Mouse (Mus musculus): ENCODE results near the gene Adamtsl3. TPM values are rescaled to one million over a fixed set of nuclear protein-coding genes. Genes with fewer than 3 reads are reported as not detected.

The Adamtsl3 gene
- total RNA-seq, 1 experiment from 2014 or later = 1.9 TPM

DNA sequence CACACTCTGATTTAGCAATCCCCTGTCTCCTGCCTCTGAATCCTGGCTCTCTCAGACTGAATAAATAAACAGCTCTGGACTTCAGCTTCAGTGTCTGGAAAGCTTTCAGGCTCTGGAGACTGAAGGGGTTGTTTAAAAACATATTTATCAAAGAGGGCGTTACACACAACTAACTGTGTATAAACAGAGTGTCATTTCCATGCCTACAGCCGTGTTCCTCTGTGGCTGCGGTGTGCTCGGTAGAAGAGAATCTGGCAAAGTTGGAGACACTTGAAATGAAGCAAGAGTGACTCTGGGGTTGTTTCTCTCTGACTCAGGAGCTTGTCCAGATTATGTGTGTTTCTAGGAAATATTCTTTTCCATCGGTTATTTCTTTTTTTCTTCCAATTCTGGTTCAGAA, 167.0 kb downstream of the Adamtsl3 start:
- no peak for DNase-seq

- DNase-seq = peak; percentile 51
Measured at GRCm38 (mm10) chr7:82504101-82504500, 168.6 kb downstream of the Adamtsl3 start.

DNA sequence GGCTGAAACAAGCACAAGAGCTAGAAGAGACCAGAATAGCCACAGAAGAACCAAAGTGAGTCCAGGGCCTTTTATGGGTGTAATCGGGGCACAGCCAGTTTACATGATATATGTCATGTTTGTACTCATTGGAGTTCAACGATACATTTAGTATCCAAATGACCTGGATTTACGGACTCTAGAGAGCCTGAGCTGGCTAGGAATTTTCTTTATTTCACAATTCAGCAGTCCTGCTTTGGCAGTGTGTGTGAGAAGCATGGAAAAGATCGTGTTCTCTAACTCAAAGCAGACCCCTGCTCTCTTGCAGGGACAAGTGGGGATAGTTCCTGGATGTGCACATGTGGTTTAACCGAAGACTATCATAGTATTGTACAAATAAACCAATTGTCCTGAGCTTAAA, 195.1 kb downstream of the Adamtsl3 start:
- no peak for DNase-seq

DNA sequence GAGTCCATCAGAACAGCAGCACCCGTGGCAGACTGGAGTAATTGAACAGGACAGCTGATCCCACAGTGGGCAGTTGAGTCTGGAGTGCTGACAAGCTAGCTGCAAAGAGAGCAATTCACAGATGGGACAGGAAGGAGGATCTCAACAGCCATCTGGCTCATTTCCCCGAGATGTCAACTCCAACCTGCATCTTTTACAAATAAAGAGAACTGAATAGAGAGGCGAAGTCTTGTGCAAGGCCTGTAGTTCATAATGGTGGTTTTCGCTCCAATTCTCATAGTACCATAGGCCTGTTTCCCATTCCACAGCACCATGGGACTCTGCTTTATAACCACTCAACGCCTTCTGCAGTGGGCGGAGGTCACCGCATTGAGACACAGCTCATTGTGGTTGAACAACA, 195.9 kb downstream of the Adamtsl3 start:
- DNase-seq = no peak

DNA sequence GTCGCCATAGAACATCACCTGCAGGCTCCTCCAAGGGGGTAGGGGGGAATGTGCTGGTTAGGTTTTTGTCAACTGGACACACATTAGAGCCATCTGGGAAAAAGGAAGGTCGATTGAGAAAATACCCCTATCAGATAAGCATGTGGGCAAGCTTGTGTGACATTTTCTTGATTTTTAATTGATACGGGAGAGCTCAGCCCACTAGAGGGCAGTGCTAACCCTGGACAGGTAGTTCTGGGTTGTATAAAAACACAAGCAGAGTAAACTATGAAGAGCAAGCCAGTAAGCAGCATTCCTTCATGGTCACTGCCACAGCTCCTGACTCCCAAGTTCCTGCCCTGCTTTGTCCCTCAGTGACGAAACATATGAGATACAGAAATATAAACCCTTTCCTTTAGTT, 197.7 kb downstream of the Adamtsl3 start:
- no peak for DNase-seq

GRCm38 (mm10) chr7:82533747-82534504, 198.4 kb downstream of the Adamtsl3 start:
- peak; percentile 8 for DNase-seq

GRCm38 (mm10) chr7:82544390-82544919, 209.0 kb downstream of the Adamtsl3 start:
- DNase-seq = no peak

DNA sequence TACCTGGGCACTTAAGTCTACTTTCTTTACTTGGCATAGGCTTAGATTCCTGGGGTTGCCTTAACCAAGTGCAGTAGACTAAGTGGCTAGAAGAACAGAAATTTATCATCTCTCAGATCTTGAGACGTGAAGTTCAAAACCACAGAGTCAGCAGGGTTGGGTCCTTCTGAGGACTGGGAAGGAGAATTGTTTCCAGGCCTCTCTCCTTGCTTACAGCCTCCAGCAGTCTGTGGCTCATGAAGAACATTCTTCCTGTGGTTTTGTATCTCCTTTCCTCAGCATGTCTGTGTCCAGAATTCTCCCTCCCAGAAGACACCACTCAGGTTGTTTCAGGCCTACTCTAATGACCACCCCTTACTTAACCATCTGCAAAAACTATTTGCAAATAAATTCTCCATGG, 216.5 kb downstream of the Adamtsl3 start:
- DNase-seq = no peak

DNA sequence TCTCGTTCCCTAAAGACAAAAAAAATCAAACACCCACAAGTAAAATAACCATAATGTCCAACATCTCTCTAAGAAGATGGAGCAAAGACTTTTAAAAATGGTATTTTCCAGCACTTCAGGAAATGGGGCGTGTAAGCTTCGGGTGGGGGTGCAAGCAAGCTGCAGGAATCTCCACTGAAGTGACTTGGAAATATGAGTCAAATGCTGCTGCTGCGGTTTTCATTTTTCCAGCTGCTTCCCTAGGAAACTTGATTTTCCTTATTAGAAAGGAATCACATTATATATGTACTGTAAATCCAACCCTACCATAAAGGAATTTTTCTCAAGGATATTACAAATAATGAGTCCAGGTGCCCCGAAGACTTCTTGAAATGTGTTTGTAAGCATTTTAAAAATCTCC, 220.3 kb downstream of the Adamtsl3 start:
- no peak for DNase-seq

- DNase-seq = no peak
Measured at GRCm38 (mm10) chr7:82556417-82556816, 220.9 kb downstream of the Adamtsl3 start.

GRCm38 (mm10) chr7:82557111-82557510, 221.6 kb downstream of the Adamtsl3 start:
- no peak for DNase-seq

GRCm38 (mm10) chr7:82566688-82567087, 231.2 kb downstream of the Adamtsl3 start:
- no peak for DNase-seq

DNA sequence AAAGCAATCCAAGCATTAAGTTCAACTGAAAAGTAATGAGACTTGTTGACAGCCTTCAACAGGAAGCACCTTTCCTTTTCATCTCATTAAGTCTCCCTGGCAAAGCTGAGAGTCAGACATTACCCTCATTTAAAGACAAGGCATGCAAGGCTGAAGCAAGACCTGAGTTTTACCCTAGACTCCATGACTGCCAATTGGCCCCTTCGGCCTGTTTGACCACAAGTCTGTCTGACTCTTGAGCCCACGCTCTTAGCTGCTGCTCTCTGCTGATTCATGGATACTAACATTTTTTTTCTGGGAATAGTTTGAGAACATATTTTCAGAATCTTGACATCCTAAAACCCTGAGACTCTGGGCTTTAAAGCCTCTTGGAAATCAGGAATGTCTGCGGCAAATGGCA, 232.3 kb downstream of the Adamtsl3 start:
- no peak for DNase-seq

DNA sequence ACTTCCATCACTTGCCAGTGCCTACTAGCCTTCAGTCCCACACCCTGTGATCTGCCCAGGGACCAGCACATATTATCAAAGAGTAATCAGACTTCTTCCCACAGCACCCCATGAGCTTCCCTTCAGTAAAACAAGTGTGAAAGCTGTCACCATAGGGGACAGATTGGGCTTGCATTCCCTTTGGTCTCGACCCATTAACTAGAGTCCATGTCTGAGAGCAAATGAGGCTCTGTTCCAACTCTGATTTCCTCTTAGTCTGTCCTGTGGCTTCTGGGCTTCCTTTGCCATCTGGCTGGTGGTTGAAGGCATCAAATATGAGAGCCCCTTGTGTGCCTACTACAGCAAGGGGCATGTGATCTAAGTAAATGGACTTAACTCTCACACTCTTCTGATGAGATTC, 237.5 kb downstream of the Adamtsl3 start:
- DNase-seq = no peak

DNA sequence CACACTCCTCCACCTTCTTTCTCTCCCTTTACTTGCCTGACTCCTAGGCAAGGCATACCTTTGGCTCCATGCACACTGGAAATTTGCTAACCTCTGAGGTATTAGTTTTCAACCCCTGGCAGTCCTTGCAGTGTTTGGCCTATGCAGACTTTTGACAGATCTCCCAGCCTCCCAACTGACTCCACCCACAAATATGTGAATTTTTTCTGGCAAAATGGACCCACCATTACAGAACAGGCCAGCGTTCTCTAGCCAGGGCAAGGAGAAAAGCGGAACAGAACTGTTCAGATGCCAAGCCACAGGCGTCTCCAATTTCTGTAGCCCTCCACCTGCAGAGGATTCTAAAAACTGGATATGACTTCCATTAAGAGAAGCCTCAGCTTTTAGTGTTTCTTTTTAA, 244.5 kb downstream of the Adamtsl3 start:
- DNase-seq = no peak

- DNase-seq = no peak
Measured at GRCm38 (mm10) chr7:82581802-82582201, 246.3 kb downstream of the Adamtsl3 start.

DNA sequence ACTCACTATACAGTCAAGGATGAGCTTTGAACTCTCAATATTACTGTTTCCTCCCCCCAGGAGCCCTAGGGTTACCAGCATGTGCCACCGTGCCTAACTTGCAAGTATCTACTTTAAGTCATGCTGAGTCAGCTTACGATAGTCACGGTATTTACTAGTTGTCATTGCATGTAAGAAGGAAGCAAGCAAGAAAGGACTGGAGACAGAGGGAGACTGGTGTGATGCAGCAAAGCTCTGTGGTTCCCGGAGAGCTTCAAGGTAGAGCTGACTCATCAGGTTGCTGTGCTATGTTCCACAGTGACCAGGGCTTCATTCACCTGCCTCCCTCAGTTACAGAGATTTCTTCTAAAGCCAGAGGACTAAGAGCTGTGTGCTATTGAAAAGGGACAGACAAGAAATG, 247.0 kb downstream of the Adamtsl3 start:
- DNase-seq = no peak

DNA sequence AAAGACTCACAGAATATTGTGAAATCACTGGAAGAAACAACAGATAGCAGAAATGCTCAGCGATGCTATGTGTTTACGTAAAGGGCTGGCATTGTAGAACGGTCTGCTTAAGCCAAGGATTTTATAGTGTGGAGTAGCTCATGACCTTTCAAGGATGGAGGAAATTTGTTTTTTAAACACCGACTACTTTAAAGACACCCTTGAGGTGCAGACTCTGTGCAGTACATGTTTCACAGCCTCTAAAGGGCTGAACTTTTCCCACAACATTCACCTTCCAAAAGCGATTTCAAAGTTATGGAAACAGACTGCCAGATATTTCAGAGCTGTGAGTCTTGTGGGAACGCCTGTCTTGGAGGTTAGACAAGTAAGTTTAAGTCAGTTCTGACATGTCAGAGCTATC, 255.4 kb downstream of the Adamtsl3 start:
- no peak for DNase-seq

GRCm38 (mm10) chr7:82602008-82602407, 266.5 kb downstream of the Adamtsl3 start:
- no peak for DNase-seq

DNA sequence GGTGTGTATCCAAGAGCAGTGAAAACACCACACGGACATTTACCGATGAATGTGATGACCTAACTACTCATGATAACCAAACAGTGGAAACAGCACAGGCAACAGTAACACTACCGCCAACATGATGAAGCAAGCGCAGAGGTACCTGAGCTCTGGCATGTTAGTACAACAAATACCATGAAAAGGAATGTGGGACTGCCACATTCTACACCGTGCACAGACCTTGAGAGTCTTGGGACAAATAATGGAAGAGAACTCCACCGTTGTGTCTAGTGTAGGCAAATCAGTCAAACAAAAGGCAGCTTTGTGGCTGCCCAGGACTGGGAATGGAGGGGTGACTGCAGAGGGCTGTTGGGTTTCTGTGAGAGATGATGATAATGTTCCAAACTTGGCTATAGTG, 269.9 kb downstream of the Adamtsl3 start:
- no peak for DNase-seq

- no peak for DNase-seq
Measured at GRCm38 (mm10) chr7:82609629-82610028, 274.1 kb downstream of the Adamtsl3 start.

GRCm38 (mm10) chr7:82625342-82625741, 289.8 kb downstream of the Adamtsl3 start:
- peak; percentile 68 for DNase-seq

DNA sequence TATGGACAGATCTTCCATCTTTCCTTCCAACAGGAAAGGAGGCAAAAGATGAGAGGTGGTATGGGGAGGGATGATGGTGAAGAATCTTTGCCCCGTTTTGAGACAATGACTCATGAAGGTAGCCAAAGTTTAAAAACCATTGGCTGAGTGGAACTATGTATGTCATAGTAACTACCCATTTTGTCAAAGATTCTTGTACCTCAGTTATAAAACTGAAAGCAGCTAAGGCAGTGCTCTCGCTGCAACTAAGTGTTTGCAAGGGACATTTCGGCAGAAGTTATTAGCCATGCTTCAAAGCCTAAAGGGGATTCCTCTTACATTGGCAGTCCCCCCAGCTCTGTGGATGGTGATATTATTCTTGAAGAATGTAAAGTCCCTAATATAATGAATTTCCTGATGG, 311.7 kb downstream of the Adamtsl3 start:
- DNase-seq = no peak

GRCm38 (mm10) chr7:82647909-82648308, 312.4 kb downstream of the Adamtsl3 start:
- no peak for DNase-seq
